ENCODE assay signal across 26 mouse cellular contexts in genomic region chr2:17287598-17287997, GRCm38 (mm10).
A peak's percentile ranks its signal among the peaks of the same experiment; 100 is the strongest.
DNase-seq lines count a peak whose midpoint lies in the region; ATAC-seq lines count a peak whose summit lies in the region.
"Had no signal": no experiment of that assay in that cellular context is flagged by ENCODE, and none has a peak within 500 bp of the region (broad histone marks: within the 10 kb centered on the region; RNA-seq: fewer than 3 reads in every experiment).

No protein-coding gene starts in this region.

- no peak overlapping the region for H3K27ac ChIP-seq in heart, embryonic 10.5 days
- H3K27ac ChIP-seq in hindbrain, embryonic 14.5 days, result no peak overlapping the region
- no peak overlapping the region for H3K27ac ChIP-seq in embryonic facial prominence, embryonic 10.5 days (replicated peaks)
- H3K27ac ChIP-seq: embryonic facial prominence, embryonic 12.5 days; forebrain, embryonic 13.5 days; heart, embryonic 13.5 days; layer of hippocampus, adult 2 months; limb, embryonic 13.5 days; liver, embryonic 15.5 days; midbrain, embryonic 13.5 days; neural tube, embryonic 15.5 days; stomach, embryonic 15.5 days had no signal

- DNase-seq in adrenal gland, adult 2 months, result peak; percentile 31
- no peak for DNase-seq in adrenal gland, adult 18-20 months (ENCODE audit: low spot score in 2 of 2)
- peak; percentile 49 to 59 for DNase-seq in heart, adult 18-20 months
- no peak for DNase-seq in heart, embryonic 10.5 days (ENCODE audit: low spot score)
- DNase-seq in heart, postnatal 10 days, result peak; percentile 51 to 55
- peak; percentile 72 for DNase-seq in lung, postnatal 10 days
- no peak for DNase-seq in hindbrain, embryonic 14.5 days (ENCODE audit: low spot score)
- DNase-seq in embryonic facial prominence, embryonic 10.5 days (ENCODE audit: low spot score), result no peak
- DNase-seq: cerebellum, adult 8-10 months; kidney, adult 18-20 months; kidney, postnatal 14 days; layer of hippocampus, postnatal 36 days; right cerebral cortex, postnatal 14 days had no signal

- H3K36me3 ChIP-seq in heart, embryonic 10.5 days, result no peaks in the 10 kb centered on the region
- H3K36me3 ChIP-seq in hindbrain, embryonic 14.5 days (replicated peaks; ENCODE audit: control insufficient read depth, insufficient read depth), result no peaks in the 10 kb centered on the region
- no peaks in the 10 kb centered on the region for H3K36me3 ChIP-seq in embryonic facial prominence, embryonic 10.5 days (replicated peaks)
- H3K36me3 ChIP-seq: embryonic facial prominence, embryonic 12.5 days; heart, embryonic 13.5 days; limb, embryonic 13.5 days; liver, embryonic 15.5 days; midbrain, embryonic 13.5 days; neural tube, embryonic 15.5 days; stomach, embryonic 15.5 days had no signal

- H3K4me2 ChIP-seq in hindbrain, embryonic 14.5 days (replicated peaks), result no peak overlapping the region
- H3K4me2 ChIP-seq: embryonic facial prominence, embryonic 12.5 days; forebrain, embryonic 13.5 days; heart, embryonic 13.5 days; limb, embryonic 13.5 days; liver, embryonic 15.5 days; midbrain, embryonic 13.5 days; neural tube, embryonic 15.5 days; stomach, embryonic 15.5 days had no signal

- H3K9me3 ChIP-seq in heart, embryonic 10.5 days, result no peaks in the 10 kb centered on the region
- H3K9me3 ChIP-seq in hindbrain, embryonic 14.5 days (ENCODE audit: control insufficient read depth, low read length), result no peaks in the 10 kb centered on the region
- H3K9me3 ChIP-seq in embryonic facial prominence, embryonic 10.5 days, result no peaks in the 10 kb centered on the region
- H3K9me3 ChIP-seq: embryonic facial prominence, embryonic 12.5 days; forebrain, embryonic 13.5 days; heart, embryonic 13.5 days; limb, embryonic 13.5 days; liver, embryonic 15.5 days; midbrain, embryonic 13.5 days; neural tube, embryonic 15.5 days; stomach, embryonic 15.5 days had no signal

- no peaks in the 10 kb centered on the region for H3K27me3 ChIP-seq in heart, embryonic 10.5 days (ENCODE audit: insufficient read depth, poor library complexity, severe bottlenecking)
- H3K27me3 ChIP-seq in hindbrain, embryonic 14.5 days (ENCODE audit: control insufficient read depth, insufficient read depth, low read length), result no peaks in the 10 kb centered on the region
- H3K27me3 ChIP-seq in embryonic facial prominence, embryonic 10.5 days (replicated peaks; ENCODE audit: low read depth, poor library complexity, severe bottlenecking), result no peaks in the 10 kb centered on the region
- H3K27me3 ChIP-seq: embryonic facial prominence, embryonic 12.5 days; forebrain, embryonic 13.5 days; heart, embryonic 13.5 days; limb, embryonic 13.5 days; liver, embryonic 15.5 days; midbrain, embryonic 13.5 days; neural tube, embryonic 15.5 days; stomach, embryonic 15.5 days had no signal

- no peaks in the 10 kb centered on the region for H3K4me1 ChIP-seq in heart, embryonic 10.5 days
- no peaks in the 10 kb centered on the region for H3K4me1 ChIP-seq in hindbrain, embryonic 14.5 days (replicated peaks; ENCODE audit: control insufficient read depth, insufficient read depth, low read length)
- H3K4me1 ChIP-seq in embryonic facial prominence, embryonic 10.5 days, result no peaks in the 10 kb centered on the region
- H3K4me1 ChIP-seq: embryonic facial prominence, embryonic 12.5 days; forebrain, embryonic 13.5 days; heart, embryonic 13.5 days; limb, embryonic 13.5 days; liver, embryonic 15.5 days; midbrain, embryonic 13.5 days; neural tube, embryonic 15.5 days; stomach, embryonic 15.5 days had no signal

- H3K4me3 ChIP-seq in heart, embryonic 10.5 days, result no peak overlapping the region
- H3K4me3 ChIP-seq in hindbrain, embryonic 14.5 days (replicated peaks; ENCODE audit: low read length), result no peak overlapping the region
- no peak overlapping the region for H3K4me3 ChIP-seq in embryonic facial prominence, embryonic 10.5 days
- H3K4me3 ChIP-seq: embryonic facial prominence, embryonic 12.5 days; erythroblast, embryonic 14.5 days; forebrain, embryonic 13.5 days; heart, embryonic 13.5 days; layer of hippocampus, adult 2 months; limb, embryonic 13.5 days; liver, embryonic 15.5 days; midbrain, embryonic 13.5 days; myocyte; neural tube, embryonic 15.5 days; stomach, embryonic 15.5 days had no signal

- no peak for ATAC-seq in hindbrain, embryonic 14.5 days (ENCODE audit: low FRiP score)
- ATAC-seq: activated CD4-positive, CD25-positive, alpha-beta regulatory T cell, adult 4 months; CD4-positive, CD25-positive, alpha-beta regulatory T cell, adult 4 months; forebrain, embryonic 13.5 days; midbrain, embryonic 13.5 days had no signal

- 85% methylated on average over 1 of the region's 1 CpGs for WGBS in heart, embryonic 10.5 days
- 81% methylated on average over 1 of the region's 1 CpGs for WGBS in hindbrain, embryonic 14.5 days
- WGBS in embryonic facial prominence, embryonic 10.5 days, result 85% methylated on average over 1 of the region's 1 CpGs

- intact Hi-C loops in heart, postnatal 10 days (cut with DNase I), result no loop called here

- H3K9ac ChIP-seq in hindbrain, embryonic 14.5 days, result no peak overlapping the region
- H3K9ac ChIP-seq: embryonic facial prominence, embryonic 12.5 days; forebrain, embryonic 13.5 days; heart, embryonic 13.5 days; limb, embryonic 13.5 days; liver, embryonic 15.5 days; midbrain, embryonic 13.5 days; neural tube, embryonic 15.5 days; stomach, embryonic 15.5 days had no signal

Comparison
In these comparisons a context has a peak if more than half of its experiments do, and no peak if none do; other contexts are left out.
1. DNase-seq: peak in adrenal gland, adult 2 months (single experiment), heart, adult 18-20 months (2 of 2), heart, postnatal 10 days (2 of 2) and lung, postnatal 10 days (single experiment); none in adrenal gland, adult 18-20 months (0 of 2), heart, embryonic 10.5 days (single experiment), hindbrain, embryonic 14.5 days (single experiment) and embryonic facial prominence, embryonic 10.5 days (single experiment).